Mouse (Mus musculus): Measurements from ENCODE around the gene Slc25a5.

GRCm38 (mm10) chrX:36805466-36806235 lies 10.2 kb downstream of the Slc25a5 start:
- no peak for TF ChIP-seq EP300 (optimal IDR thresholded peaks at IDR 0.05)
- TF ChIP-seq CTCF (IDR thresholded peaks at IDR 0.05; ENCODE audit: low read depth) = no peak

Data from stomach, postnatal 0 days (tissue).